Mouse (Mus musculus) kidney, postnatal 4 days (tissue): ENCODE measurements around the gene Ccnjl.

Experiments used
- DNase-seq, 2 experiments: peaks; one replicate each; pipeline ENCODE4 v3.0.0; 2021; ENCODE audit warnings: mixed read lengths in 2 of 2

Ccnjl gene

DNA sequence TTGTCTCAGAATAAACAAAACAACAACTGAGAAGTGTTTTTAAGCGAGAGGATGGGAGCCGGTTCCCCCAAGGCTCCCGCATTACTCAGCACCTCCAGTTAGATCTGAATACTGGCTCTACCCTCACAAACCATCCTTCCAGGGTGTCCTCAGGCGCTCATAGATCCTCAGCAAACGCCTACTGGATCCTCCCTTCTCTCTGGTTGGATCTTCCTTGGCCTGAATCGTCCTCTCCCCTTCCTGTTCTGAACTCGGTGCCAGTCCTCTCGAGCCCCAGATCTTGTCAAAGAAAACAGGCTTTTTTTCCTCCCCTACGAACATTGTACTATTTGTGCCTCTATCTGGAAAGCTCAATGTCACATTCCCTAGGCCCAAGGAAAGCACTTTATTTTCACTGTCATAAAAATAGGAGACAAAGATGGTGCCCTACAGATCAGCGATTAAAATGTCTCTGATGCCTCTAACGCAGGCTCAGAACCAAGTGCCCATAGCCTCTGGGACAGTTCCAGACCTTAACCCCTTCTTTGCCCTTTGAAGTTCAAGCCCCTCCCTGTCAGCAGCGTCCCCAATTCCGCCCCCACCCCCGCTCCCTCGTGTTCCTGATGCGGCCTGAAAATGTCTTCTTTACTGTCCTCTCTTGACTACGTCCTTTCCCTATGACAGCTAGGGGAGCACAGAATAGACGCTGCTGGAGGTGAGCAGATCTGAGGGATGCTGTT, 98.5 kb downstream of the Ccnjl start:
- no peak for DNase-seq

DNA sequence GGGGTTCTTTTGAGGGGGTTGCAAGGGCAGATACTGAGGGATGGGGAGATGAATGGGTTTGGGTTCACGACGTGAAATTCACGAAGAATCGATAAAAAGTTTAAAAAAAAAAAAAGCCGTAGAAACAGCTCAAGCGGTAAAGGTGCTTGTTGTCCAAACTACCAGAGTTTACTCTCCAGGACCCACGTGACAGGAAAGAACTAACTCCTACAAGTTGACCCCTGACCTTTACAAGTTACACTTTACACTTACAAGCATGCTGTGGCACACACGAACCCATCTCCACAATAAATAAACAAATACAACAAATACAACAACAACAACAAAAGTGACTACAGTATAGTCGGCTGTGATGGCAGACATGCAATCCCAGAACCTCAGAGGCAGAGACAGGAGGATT, 103.1 kb downstream of the Ccnjl start:
- DNase-seq: no peak

- no peak for DNase-seq
Measured at GRCm38 (mm10) chr11:43632566-43632965, 104.0 kb downstream of the Ccnjl start.

GRCm38 (mm10) chr11:43633165-43633564, 104.6 kb downstream of the Ccnjl start:
- DNase-seq: no peak

DNA sequence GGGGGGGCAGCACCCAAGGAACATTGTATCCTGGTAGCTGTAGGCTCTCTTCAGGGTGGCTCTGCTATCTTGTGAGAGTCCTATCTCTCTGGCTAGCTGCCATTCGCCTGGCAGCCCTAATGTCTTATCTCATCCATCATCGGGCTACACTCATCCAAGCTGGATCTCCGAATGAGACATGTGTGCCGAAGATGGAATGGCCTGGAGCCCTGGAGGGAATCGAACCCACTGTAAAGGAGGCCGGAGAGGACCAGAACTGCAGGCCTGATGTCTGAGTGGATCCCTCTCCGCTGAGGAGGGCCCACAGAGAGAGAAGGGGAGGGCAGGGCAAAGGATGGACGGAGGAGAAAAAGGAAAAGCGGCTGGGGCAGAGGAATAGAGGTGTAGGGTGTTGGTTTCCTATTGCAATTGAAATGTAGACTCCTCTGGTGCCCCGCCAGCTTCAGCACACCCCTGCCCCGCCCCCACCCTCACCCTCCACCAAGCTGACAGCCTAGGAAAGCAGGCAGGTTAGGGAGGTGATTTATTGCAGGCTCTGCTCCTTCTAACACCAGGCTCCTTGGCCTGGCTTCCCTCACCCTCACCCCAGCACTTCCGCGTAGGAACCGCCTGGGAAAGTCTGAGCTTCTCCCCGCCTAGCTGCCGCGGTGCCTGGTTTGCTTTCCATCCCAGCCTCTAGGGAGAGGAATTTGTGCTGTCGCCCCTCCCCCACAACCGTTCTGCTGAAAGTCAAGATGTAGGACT, 105.2 kb downstream of the Ccnjl start:
- peak; percentile 89 to 93 for DNase-seq
